Mouse (Mus musculus): ENCODE results near the gene Gm37240.

- no peak for TF ChIP-seq CTCF (IDR thresholded peaks at IDR 0.05; ENCODE audit: low read depth, low read length)
- TF ChIP-seq POLR2A (IDR thresholded peaks at IDR 0.05; ENCODE audit: insufficient read depth, low read length) = no peak
- TF ChIP-seq EP300 (IDR thresholded peaks at IDR 0.05; ENCODE audit: insufficient read depth, low read depth, low read length) = no peak
Observed at GRCm38 (mm10) chr3:85493796-85494195, 393.5 kb downstream of the Gm37240 start.

Data from ES-Bruce4 (cell line).